Mouse (Mus musculus) testis, adult 2 months (tissue): ENCODE results near the gene Map3k12. TPM values are rescaled to one million over a fixed set of nuclear protein-coding genes. Genes with fewer than 3 reads are reported as not detected.
A peak's percentile ranks its signal among the peaks of the same experiment; 100 is the strongest.

Source experiments
- H3K27ac ChIP-seq: fragments of 200-500 bp; 2 replicates; pipeline ENCODE4 v1.5.1; 2012; ENCODE audit warnings: low read depth, low read length; ENCODE audit not compliant: control insufficient read depth, insufficient read depth
- H3K27me3 ChIP-seq: fragments of 200-500 bp; 2 replicates; pipeline ENCODE4 v1.6.1; 2012; ENCODE audit warnings: mild to moderate bottlenecking, low read length, moderate library complexity; ENCODE audit not compliant: control insufficient read depth, insufficient read depth
- H3K36me3 ChIP-seq: fragments of 200-500 bp; 2 replicates; pipeline ENCODE4 v1.6.1; 2012; ENCODE audit warnings: mild to moderate bottlenecking, low read length; ENCODE audit not compliant: control insufficient read depth, insufficient read depth
- H3K4me1 ChIP-seq: fragments of 200-500 bp; 2 replicates; pipeline ENCODE4 v1.6.1; 2012; ENCODE audit warnings: low read length; ENCODE audit not compliant: control insufficient read depth, insufficient read depth
- H3K4me3 ChIP-seq: fragments of 200-500 bp; 2 replicates; pipeline ENCODE4 v1.5.1; 2012; ENCODE audit warnings: low read depth, mild to moderate bottlenecking, low read length, moderate library complexity, mixed read lengths; ENCODE audit not compliant: control insufficient read depth
- CTCF ChIP-seq: fragments of 200-500 bp; IDR thresholded peaks from 2 replicates; pipeline ENCODE4 v1.5.1; 2012; ENCODE audit warnings: low read depth, mild to moderate bottlenecking, inconsistent platforms, low read length, moderate library complexity; ENCODE audit not compliant: control insufficient read depth, insufficient read depth, insufficient replicate concordance
- POLR2A ChIP-seq: fragments of 200-500 bp; IDR thresholded peaks from 2 replicates; pipeline ENCODE4 v1.6.1; 2012; ENCODE audit warnings: low read depth, mild to moderate bottlenecking, inconsistent platforms, low read length, moderate library complexity; ENCODE audit not compliant: control insufficient read depth
- polyA plus RNA-seq: library from polyadenylated mRNA; depleted of rRNA; stranded (reverse); fragments of >200 nt; gene quantifications from 2 replicates; pipeline ENCODE4 v1.2.3, GENCODE M21; 2012

The Map3k12 gene
- polyA plus RNA-seq, 1 experiment = 7.0 TPM

GRCm38 (mm10) chr15:102485853-102486252 is 31.0 kb downstream of the Map3k12 start:
- H3K4me1 ChIP-seq = no peaks in the 10 kb centered on the region
- TF ChIP-seq CTCF (no peak), POLR2A (no peak)
- no peak overlapping the region for H3K27ac ChIP-seq
- H3K27me3 ChIP-seq = no peaks in the 10 kb centered on the region
- H3K36me3 ChIP-seq = peaks cover 6% of the 10 kb centered on the region
- peak overlapping the region; percentile 51 for H3K4me3 ChIP-seq

- Histone ChIP-seq H3K36me3 (peaks cover 4% of the 10 kb centered on the region), H3K27me3 (no peaks in the 10 kb centered on the region), H3K4me1 (no peaks in the 10 kb centered on the region), H3K27ac (no peak overlapping the region), H3K4me3 (no peak overlapping the region)
- TF ChIP-seq CTCF = no peak
- TF ChIP-seq POLR2A = no peak
These were observed 33.7 kb downstream of the Map3k12 start for GRCm38 (mm10) chr15:102483136-102483535.

DNA sequence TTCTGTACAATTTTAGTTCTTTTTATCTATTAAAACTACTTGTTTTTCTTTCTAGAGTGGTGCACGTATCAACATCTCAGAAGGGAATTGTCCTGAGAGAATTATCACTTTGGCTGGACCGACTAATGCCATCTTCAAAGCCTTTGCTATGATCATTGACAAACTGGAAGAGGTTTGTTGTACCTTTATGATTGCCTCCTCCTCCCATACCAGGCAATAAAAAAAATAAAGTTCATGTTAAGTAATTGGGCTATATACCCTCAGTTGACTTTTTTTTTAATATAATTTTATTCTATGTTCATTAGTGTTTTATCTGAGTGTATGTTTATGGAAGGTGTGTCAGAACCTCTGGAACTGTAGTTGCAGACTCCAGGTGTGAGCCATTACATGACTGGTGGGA is 42.3 kb downstream of the Map3k12 start:
- Histone ChIP-seq H3K4me1 (no peaks in the 10 kb centered on the region), H3K4me3 (no peak overlapping the region), H3K27ac (no peak overlapping the region), H3K36me3 (peaks cover 2% of the 10 kb centered on the region), H3K27me3 (no peaks in the 10 kb centered on the region)
- no peak for TF ChIP-seq POLR2A

DNA sequence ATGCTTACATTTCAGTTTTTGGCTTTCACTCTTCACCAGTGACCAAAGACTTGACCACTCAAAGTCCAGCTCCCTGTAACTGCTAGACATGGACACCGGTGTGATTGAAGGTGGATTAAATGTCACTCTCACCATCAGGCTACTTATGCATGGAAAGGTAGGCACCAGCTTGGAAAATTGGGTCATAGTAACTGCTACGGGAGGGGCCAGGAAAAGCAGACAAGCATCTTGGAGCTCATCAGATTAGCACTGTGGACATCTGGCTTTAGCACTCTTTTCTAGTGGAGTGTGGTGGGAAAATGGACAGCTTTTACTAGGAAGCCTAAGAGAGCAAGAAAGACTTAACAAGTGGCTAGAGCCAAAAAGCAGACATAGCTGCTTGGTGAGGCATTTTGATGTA is 43.6 kb downstream of the Map3k12 start:
- Histone ChIP-seq H3K4me1 (no peaks in the 10 kb centered on the region), H3K27ac (no peak overlapping the region), H3K36me3 (peaks cover 2% of the 10 kb centered on the region), H3K4me3 (peak overlapping the region; percentile 6; the same call in 1 of the 2 replicates), H3K27me3 (no peaks in the 10 kb centered on the region)
- TF ChIP-seq CTCF = no peak
- TF ChIP-seq POLR2A = no peak

- H3K27ac ChIP-seq = no peak overlapping the region
- no peak overlapping the region for H3K4me3 ChIP-seq
- peaks cover 2% of the 10 kb centered on the region; the same call in 1 of the 2 replicates for H3K36me3 ChIP-seq
- H3K27me3 ChIP-seq = no peaks in the 10 kb centered on the region
- TF ChIP-seq POLR2A = no peak
- TF ChIP-seq CTCF = no peak
- no peaks in the 10 kb centered on the region for H3K4me1 ChIP-seq
These were observed 45.1 kb downstream of the Map3k12 start for GRCm38 (mm10) chr15:102471727-102472126.

DNA sequence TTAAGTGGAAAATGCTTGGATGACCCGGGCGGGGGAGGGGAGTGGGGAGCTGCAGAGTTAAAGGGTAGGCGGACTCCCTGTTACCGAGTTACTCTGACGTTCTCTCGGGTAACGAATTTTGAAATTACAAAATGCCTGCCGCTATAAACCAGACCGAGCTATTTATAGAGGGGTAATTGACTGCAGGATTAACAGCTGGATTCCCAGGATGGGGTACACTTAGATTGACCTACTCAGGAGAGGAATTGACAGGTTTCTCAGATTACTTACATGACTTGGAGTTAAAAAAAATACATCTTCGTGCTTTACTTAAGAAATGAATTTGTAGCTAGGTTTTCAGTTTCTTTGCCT is 45.6 kb downstream of the Map3k12 start:
- Histone ChIP-seq H3K27me3 (no peaks in the 10 kb centered on the region), H3K27ac (no peak overlapping the region)
- no peak for TF ChIP-seq POLR2A
- TF ChIP-seq CTCF = no peak

DNA sequence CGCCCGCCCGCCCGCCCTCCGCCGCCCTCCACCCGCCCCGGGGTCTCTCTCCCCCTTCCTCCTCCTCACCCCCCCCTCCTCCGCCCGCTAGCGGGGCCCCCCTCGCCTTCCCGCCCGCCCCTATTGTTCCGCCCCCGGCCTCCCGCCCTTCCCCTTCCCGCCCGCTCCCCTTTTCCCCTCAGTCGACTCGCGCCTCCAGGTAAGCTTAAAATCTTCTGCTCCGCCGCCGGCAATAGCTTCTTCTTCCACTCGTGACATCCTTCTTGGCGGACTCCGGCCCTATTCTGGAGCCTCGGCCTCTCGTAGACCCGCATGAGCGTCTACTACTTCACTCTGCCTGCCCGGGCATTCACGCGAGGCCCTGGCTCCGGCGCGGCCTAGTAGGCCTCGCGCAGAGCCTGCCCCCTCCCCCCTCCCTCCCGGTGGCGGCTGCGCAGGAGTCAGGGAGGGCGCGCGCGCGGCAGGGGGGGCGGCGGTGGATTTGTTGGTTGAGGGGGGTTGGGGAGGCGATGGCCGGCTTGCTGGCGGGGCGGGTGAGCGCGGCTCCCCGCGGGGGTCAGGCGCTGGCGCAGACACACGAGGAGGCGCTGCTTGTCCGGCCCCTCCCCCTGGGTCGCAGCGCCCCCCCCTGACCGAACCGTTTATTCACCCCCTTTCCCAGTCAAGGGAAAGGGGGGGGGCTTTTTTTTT is 46.1 kb downstream of the Map3k12 start:
- H3K27me3 ChIP-seq = no peaks in the 10 kb centered on the region
- peaks cover 2% of the 10 kb centered on the region; the same call in 1 of the 2 replicates for H3K36me3 ChIP-seq
- no peaks in the 10 kb centered on the region for H3K4me1 ChIP-seq
- peak overlapping the region; percentile 97 for H3K27ac ChIP-seq
- TF ChIP-seq POLR2A (peak; percentile 61; the same call in 1 of the 2 replicates), CTCF (no peak)
- H3K4me3 ChIP-seq = peak overlapping the region; percentile 97

More for the DNA sequence above, 45.6 kb downstream of the Map3k12 start:
- Histone ChIP-seq H3K36me3 (peaks cover 2% of the 10 kb centered on the region; the same call in 1 of the 2 replicates), H3K4me3 (peak overlapping the region; percentile 97), H3K4me1 (no peaks in the 10 kb centered on the region)

DNA sequence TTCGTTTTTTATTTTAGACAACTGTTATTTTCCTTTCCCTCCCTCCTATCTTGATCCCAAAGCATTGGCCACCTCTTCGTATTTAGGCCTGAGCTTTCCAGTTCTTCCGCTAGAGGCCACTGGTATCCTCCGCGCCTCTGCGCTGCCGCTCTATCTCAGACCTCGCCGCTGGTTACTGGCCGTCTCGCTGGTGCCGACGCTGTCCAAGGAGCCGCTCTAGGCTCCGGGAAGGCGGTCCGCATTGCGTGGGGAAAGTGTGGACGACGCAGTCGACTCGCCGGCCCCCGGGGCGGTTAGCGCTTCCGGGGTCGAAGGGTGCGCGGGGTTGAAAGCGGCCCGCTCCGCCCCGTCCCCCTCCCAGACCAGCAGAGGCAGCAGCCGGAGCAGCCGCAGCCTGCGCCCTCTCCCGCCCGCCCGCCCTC is 46.7 kb downstream of the Map3k12 start, which contains the start of gene Pcbp2:
TSS of gene Pcbp2 (plus strand) at position 357 of the 422 bp plus-strand sequence.
- TF ChIP-seq POLR2A (peak; percentile 33; the same call in 1 of the 2 replicates), CTCF (peak; percentile 92)

More for the DNA sequence above, 46.7 kb downstream of the Map3k12 start, which contains the start of gene Pcbp2:
- Histone ChIP-seq H3K27ac (peak within 1 kb of the TSS; percentile 97), H3K4me3 (peak within 1 kb of the TSS; percentile 97), H3K36me3 (peaks cover 2% of the 10 kb centered on the region; the same call in 1 of the 2 replicates), H3K27me3 (no peaks in the 10 kb centered on the region), H3K4me1 (no peaks in the 10 kb centered on the region)
